Mouse (Mus musculus) adipocyte (in vitro differentiated cells): Measurements from ENCODE around the gene Bod1l.

Experiments used
- DNase-seq: peaks from one replicate; pipeline ENCODE4 v3.0.0-alpha.2; 2016; ENCODE audit warnings: low spot score

Bod1l gene

DNA sequence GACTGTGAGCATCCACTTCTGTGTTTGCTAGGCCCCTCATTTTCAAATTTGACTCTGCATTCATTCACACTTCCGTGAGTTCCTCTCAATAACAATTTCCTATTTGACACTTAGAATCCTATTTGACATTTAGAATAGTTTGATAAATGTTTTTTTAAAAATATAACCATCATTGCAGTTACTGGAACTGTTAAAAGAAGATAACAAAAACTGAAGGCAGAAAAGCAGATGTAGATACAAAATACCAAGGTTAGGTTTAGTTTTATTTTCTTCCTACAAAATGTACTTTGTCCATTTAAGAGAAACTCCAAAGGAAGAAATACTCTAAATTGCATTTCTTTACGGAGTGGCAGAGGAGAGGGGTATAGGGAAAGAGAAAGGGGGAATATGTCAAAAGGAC is 42.5 kb downstream of the Bod1l start:
- no peak for DNase-seq

- peak; percentile 18 for DNase-seq
Observed at GRCm38 (mm10) chr5:41794434-41794833, 49.7 kb downstream of the Bod1l start.

GRCm38 (mm10) chr5:41790517-41790916 is 53.6 kb downstream of the Bod1l start:
- DNase-seq: no peak

- no peak for DNase-seq
Observed at GRCm38 (mm10) chr5:41788877-41789276, 55.2 kb downstream of the Bod1l start.

GRCm38 (mm10) chr5:41781890-41782289 is 62.2 kb downstream of the Bod1l start:
- no peak for DNase-seq

GRCm38 (mm10) chr5:41780026-41780425 is 64.1 kb downstream of the Bod1l start:
- DNase-seq: no peak

DNA sequence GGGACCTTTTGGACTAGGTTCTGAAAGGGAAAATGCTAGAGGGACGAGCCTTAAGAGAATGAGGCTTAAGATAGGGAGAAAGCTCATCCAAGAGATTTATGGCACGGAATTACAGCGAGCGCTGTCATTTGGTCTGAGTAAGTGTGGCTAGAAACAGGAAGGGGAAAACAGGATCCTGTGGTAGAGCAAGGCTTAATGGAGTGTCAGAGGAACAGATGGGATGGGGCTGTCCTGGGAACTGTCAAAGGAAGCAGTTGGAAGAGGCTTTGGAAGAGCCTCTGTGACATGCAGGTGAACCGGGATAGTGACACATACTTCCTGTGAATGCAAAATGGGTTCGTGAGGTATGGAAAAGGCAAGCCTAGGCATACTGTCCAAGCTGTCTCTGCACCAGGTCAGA is 68.4 kb downstream of the Bod1l start:
- no peak for DNase-seq

GRCm38 (mm10) chr5:41775273-41775672 is 68.8 kb downstream of the Bod1l start:
- no peak for DNase-seq

- DNase-seq: peak; percentile 94
Observed at GRCm38 (mm10) chr5:41768382-41769040, 75.6 kb downstream of the Bod1l start.

- no peak for DNase-seq
Observed at GRCm38 (mm10) chr5:41767296-41768200, 76.6 kb downstream of the Bod1l start.

DNA sequence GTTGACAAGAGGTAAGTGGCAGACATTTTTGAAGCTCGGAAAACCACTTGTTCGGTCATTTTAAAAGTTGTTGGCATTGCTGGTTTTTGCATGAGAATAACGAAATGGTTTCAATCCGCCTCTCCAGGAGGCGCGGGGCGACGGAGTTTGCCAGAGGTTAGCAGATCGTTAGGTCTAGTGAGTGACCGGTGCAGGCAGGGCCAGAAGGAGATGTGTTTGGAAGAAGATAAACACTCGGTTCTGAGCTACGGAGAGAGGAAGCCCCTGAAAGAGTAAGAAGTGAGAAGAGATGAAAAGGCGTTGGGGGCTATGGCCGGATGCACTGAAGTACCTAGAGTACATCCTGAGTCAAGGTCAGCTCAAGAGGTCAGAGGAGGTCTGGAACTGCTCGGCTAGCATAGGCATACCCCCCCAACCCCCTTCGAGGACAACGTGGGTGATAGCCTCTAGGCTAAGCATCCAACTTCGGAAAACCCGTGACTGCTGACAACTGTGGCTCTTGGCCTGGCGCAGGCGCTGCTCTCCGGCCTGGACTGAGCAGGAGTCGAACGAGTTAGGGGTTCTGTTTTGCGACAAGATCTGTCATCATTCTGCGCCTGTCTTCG is 77.6 kb downstream of the Bod1l start:
- DNase-seq: no peak

DNA sequence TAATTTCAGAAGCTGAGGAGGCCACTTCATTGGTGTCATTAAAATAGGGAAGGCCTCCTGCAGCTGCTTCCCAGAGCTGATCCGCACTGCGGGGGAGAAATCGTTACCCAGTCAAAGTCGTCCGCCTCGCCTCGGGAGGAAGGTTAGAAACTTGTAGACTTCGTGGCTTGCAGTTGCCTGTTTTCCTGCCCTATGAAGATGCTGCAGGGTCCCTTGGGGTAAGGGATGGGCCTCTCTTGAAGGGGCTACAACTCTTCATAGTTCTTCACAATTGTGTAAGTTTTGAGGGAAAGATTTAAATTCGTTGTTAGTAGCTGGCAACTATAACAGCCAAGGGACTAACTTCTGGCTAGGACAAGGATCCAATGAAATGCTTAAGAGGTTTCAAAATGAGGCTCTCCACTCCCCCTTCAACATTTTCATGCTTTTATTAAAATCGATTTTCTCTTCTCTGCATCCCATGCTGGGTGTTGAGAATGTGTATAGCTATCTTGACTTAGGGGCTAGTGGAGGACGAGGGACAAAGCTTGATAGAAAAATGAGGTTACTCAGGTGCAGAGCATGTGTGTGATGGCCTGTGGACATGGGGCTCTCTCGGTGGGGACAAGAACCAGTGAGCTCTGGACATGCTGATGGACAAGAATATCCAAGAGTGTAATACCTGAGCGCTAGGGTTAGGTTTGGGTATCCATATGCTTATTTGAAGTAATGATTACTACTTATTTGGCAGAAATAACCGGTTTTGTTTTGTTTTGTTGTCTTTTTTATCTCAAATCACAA is 78.3 kb downstream of the Bod1l start:
- DNase-seq: no peak

DNA sequence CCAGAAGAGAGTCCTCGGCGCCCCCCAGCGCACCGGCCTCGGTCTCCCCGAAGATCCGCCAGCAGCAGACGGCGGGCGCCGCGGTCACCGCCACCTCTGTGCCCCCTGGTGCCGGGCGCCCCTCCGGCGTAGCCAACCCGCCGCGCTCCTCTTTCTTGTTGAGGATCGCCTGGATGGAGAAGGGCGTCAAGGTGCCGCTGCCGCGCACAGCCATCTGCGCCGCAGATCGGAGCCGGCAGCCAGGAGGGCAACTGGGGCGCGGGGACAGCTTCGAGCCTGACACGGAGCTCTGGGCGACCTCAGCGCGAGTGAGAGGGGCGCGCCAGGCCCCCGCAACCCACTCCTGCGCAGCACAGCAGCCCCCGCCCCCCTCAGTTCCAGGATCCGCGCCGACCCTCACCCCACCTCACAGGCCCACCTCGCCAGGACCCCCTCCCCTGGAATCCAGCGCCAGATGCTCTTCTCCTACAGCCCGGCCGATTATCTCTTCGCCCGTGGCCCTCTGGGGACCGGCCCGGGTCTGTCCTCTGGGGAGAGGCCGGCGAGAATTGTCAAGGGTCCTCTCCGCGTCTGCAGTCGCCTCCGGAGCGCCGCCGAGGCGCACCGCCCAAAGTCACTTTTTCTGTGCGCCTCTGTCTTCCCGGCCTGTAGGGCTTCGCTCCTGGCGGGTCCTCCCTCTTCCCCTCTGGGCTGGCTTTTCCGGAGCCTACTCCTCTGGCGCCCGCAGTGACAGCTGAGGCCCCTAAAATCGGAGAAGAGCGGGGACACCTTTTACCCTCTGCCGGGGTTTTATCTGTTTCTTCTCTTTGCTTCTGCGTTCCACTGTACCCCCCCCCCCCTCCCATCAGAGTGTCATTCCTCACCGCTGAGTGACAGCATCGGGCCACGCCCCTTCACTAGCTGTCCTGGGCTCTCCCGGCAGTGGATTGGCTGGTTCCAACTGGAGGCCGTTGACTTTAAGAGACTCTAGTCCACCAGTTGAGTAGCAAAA is 80.1 kb downstream of the Bod1l start, which contains the start of gene Nkx3-2:
Nkx3-2 (minus strand) TSS at position 771 of the 991 bp plus-strand sequence.
- DNase-seq: no peak

DNA sequence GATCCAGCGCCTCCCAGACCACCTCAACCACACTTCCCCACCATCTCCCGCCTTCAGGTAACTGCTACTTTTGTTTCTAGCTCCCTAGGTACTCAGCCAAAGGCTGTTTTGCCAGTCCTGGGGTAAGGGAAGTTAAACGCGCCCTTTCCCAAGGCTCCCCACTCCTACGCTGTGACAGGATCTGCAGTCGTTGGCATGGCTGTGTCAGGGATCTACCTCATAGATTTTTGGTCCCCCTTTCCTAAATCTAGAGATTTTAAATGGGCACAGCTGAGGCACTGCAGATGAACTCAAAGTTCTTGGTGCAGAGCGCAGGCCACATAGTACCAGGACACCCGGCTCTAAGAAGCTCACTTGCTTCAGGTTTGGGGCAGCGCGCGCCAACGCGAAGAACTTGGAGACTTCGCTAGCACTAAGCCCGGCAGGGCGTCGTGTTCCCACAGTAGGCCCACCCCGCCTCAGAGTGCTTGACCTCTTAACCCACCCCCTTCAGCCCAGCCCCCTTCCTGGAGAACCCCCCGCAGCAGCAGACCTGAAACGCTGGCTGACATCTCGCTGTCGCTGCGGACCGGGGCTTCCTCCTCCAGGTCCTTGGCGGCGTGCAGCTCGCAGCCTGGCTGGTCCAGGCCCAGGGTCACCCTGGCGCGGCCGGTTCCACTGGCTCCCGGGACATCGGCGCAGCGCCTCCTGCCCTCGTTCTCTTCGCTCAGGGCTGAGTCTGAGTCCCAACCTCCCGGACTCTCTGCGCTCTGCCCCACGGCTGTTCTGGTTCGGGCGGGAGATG is 81.0 kb downstream of the Bod1l start:
- DNase-seq: no peak

- DNase-seq: no peak
Observed at GRCm38 (mm10) chr5:41762141-41762946, 81.8 kb downstream of the Bod1l start.

DNA sequence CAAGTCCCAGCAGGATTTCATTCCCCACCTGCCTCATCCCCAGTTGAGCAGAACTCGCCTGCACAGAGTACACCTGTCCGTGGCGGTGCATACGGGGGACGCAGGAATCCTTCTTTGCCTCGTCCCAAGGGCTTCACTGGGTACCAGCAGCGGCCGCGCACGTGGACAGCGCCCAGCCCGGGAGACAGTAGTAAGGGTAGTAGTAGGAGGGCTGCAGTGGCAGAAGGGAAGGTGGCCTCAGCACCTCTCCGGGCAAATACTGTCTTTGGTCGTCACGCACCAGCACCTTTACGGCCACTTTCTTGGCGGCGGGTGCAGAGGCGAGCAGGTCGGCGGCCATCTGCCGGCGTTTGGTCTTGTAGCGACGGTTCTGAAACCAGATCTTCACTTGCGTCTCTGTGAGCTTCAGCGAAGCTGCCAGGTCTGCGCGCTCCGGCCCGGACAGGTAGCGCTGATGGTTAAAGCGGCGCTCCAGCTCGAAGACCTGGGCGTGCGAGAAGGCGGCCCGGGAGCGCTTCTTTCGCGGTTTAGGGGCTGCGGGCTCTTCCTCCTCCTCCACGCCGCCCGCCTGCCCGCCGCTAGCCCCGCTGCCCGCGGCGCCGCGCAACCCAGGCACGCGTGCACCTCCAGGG is 82.5 kb downstream of the Bod1l start:
- no peak for DNase-seq

GRCm38 (mm10) chr5:41760831-41761508 is 83.1 kb downstream of the Bod1l start:
- DNase-seq: no peak

DNA sequence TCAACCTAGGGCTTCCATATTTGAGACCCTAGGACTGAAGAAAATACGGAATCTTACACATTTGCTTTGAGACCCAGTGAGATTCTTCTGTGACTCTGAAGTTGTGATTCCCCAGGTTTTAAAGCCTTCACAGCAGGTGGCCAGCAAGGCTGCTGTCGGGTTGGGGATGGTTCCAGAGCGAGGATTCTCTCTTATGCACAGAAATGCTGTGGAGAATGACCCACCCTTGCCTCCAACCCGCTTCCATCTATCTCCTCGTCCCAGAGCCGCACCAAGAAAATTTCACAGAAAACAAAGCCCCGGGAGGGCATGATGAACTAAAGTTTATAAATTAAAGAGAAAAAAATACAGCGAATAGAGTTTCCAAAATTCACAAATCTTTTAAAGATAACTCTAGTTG is 84.0 kb downstream of the Bod1l start:
- DNase-seq: no peak
